Mouse (Mus musculus) embryonic fibroblast, embryonic 13.5 days (primary cell): ENCODE measurements around the gene Gpr179.

Source experiments
- CTCF ChIP-seq: IDR thresholded peaks from 2 replicates; pipeline ENCODE4 v1.5.1; 2011; ENCODE audit warnings: mild to moderate bottlenecking, control low read depth, low read length, moderate library complexity, borderline replicate concordance; ENCODE audit not compliant: insufficient read depth
- POLR2A ChIP-seq: IDR thresholded peaks from 2 replicates; pipeline ENCODE4 v1.6.1; 2011; ENCODE audit warnings: low read depth, mild to moderate bottlenecking, control low read depth, low read length, moderate library complexity

DNA sequence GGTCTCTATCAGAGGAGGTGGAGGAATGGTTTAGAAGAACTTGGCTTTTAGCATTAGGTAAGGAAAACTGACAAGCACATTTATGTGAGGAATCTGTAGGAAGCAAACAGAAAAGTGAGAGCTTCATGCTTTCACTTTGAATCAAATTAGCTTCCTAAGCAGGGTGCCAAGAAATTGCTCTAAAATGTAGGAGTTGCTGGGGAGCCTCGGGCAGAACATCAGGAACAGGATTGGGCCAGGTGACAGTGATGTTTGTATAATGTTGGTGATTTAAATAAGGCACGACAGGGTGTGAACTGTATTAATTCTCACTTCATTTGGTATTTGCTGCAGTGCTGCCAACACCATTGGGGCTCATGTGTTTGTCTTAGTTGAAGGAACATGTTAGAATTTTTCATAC, 31.9 kb upstream of the Gpr179 start:
- TF ChIP-seq POLR2A, result no peak
- no peak for TF ChIP-seq CTCF
